Mouse (Mus musculus) erythroblast, adult 5-6 weeks (primary cell): ENCODE measurements around the gene Actn4. TPM values are rescaled to one million over a fixed set of nuclear protein-coding genes. Genes with fewer than 3 reads are reported as not detected.

ENCODE experiments used
- ATAC-seq: replicated peaks from 2 replicates; pipeline ENCODE4 v1.8.0; 2016; ENCODE audit warnings: moderate number of reproducible peaks, mild to moderate bottlenecking, moderate TSS enrichment, inconsistent platforms; ENCODE audit not compliant: poor library complexity, low FRiP score, severe bottlenecking
- total RNA-seq, 2 experiments: library from RNA; stranded (forward) in 1 of 2; stranded (reverse) in 1 of 2; fragments of 150-400 nt in 1 of 2; fragments of 200-764, 138-1000 nt in 1 of 2; gene quantifications; 2 replicates each; pipeline versions ENCODE4 v1.2.3 to v1.2.4; 2015 to 2017; ENCODE audit warnings: low replicate concordance in 2 of 2

Actn4 gene
- 42.0 and 55.3 TPM in 2 replicates for total RNA-seq (2015; ENCODE audit: low replicate concordance)
- 45.1 and 45.4 TPM in 2 replicates for total RNA-seq (2017; ENCODE audit: low replicate concordance)

DNA sequence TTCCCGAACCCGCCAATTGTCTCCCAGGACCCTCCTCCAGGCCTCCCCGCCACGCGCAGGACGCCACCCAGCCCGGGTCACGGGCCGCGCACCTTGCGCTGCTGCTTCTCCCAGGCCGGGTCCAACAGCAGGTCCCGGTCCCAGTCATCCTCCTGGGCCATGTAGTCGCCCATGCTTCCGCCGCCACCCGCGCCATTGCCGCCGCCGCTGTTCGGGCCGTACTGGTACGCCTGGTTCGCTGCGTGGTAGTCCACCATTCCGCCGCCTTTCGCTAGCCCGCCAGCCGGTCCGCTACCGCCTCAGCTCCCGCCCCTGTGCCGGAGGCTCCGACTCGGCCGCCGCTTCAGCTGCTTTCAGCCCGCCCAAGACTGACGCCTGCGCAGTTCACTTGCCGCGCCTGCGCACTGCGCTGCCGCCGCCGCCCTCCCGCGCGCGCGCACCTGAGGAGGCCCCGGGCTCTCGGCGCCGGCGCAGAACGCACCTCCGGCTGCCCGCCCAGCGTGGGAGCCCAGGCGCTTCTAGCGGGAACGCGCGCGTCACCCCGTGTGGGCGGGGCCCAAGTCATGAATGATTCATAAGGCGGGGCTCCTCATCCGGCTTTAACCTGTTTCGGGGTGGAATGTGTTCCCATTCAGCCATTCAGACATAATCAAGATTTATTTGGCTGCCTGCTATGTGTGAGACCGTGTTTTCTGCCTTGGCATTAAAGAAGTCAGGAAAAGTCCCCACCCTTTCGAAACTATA lies at the start of gene Actn4:
Gene Actn4 (minus strand): TSS at position 414 of the 744 bp plus-strand sequence.
- peak; percentile 91 for ATAC-seq

DNA sequence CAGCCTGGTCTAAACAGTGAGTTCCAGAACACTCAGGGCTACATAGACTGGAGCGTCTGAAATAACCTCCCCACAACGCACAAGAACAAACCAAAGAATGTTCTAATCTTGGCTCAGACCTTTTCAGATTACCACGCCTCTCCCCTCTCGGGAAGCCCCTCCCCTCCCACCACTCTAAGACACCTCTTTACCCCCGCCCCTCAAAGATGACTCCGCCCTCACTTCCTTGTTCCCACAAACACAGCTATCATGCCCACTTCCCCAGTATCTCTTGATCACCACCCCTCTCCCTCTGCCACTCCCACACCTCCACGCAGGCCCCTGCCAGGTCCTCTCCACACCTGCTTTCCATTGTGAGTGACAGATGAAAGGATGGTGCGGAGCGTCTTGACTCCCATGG lies 46.6 kb upstream of the Actn4 start:
- ATAC-seq: no peak

DNA sequence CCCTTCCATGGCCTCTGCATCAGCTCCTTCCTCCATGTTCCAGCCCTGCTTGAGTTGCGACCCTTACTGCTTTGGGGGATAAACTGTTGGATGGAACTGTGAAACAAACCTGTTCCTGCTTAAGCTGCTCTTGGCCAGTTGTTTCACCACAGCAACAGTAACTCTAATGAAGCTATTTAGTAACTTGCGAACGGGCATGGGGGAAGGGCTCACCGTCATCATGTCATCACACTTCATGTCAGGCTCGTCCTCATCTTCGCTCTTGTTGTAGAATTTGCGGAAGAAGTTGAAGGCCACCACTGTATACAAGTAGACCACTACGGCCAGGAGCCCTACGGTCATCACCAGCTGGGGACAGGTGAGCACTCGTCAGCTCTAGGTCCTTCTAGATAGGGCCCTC lies 46.0 kb upstream of the Actn4 start:
- no peak for ATAC-seq

DNA sequence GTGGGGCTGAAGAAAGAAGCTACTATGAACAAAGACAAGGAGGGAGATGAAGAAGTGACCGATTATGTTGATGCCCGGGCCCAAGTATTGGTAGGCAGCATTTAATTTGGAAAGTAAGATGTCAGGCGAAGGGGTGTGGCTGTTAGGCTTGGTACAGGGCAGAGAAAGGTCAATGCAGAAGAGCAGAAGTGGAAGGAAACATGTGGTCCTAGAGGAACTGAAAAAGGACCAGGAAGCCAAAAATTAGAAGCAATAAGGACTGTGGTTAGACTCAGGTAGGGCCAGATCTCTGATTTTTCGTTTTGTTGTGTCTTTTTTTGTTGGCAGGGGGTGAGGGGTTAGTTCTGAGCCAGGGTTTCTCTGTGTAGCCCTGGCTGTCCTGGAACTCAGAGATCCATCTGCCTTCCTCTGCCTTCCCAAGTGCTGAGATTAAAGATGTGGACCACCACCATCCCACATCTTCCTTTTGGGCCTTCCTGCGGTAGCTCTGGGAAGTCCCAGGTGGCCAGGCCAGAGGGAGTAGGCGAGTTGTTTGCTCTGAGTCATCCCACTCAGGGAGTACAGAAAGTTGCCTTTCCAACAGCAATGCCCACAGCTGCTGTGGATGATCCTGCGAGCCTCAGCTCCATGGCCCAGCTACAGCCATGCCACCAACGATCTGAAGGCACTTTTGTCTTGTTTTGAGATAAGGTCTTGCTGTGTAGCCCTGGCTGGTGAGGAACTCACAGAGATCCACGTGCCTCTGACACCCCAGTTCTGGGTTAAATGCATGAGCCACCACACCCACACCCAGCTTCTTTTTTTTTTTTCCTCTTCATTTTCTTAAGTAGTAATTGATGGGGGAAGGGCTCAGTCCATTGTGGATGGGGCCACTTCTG lies 45.3 kb upstream of the Actn4 start:
- no peak for ATAC-seq

DNA sequence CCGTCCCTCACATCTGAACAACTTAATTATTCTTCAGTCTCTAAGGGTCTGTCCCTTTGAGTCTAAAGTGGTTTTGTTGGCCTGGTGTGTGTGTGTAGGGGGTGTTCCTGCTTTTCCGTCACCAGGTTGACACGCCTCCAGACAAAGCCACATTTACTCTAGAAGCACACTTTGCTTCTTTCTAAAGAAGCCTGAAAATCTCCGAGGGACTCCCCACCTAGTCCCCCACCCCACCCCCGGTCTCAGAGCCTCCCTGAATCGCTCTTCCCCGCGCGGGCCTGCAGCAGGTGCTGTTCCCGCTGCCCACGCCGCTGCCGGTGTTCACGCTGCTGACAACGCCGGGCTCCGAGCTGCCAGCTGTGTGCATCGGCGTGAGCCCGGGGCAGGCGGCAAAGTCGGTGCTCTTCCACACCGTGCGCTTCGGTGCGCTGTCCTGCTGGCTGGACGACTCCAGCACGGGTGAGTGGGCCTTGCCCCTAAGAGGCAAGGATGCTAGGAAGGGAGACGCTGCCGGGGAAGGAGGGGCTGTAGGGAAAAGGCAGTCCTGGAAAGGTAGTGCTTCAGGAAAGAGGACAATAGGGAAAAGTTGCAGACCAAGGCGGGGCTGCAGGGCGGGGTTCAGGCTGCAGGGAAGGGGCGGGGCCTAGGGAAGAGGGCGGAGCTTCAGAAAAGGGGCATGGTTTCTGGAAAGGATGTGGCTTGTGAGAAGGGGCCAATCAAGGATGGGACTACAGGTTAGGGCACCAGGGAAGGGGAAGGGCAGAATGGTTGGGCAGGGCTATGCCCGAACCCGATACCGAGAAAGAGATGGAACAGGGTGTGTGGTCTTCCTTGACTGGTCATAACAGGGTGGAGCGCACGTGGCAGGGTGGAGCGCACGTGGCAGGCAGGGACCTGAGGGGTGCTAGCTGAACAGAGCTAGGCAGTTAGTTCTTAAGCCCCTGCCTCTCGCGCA lies 38.8 kb upstream of the Actn4 start:
- ATAC-seq: peak; percentile 71

DNA sequence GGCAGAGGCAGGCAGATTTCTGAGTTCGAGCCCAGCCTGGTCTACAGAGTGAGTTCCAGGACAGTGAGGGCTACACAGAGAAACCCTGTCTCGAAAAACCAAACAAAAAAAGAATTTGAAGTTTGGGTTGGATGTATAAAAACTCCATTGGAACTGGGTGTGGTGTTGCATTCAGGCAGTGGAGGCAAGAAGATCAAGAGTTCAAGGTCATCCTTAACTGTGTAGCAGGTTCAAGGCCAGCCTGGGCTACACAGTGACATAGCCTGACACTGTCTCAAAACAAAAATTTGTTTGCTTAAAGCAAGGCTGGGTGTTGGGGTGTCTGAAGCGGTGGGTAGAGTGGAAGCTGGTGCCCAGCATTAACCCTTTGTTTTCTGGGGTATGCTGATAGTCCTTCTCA lies 31.3 kb upstream of the Actn4 start:
- ATAC-seq: no peak

DNA sequence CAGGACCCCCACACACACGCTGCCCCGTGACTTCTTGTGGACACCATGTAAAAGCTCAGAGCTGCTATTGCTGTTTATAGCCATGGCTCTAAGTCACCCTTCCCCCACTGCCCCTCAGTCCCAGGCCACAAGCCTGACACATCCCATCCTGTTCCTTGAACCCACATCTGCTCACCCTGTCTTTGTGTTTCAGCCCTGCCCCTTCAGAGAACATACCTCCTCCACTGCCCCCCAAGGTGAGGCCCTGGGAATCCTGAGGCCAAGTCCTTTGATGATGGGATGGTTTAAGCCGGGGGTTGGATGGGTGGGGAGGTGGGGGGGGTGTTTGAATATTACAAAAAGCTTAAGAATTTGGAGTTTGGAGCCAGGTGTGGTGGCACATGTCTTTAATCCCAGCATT lies 30.9 kb upstream of the Actn4 start:
- ATAC-seq: no peak

DNA sequence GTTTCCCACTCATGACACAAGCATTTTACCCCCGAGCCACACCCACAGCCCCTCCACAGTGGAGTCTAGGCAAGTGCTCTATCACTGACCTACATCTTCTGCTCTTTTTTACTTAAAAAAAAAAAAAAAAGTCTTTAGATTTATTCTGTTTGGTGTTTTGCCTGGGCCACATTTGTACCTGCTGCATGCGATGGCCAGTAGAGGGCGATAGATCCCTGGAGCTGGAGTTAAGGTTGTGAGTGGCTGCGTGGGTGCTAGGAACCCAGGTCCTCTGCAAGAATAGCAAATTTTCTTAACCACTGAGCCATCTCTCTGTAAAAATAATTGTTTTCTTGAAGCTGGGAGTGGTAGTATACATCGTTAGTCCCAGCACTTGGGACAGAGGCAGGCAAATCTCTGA lies 29.5 kb upstream of the Actn4 start:
- 0 out of 2 replicates have a peak, but pooled peaks have one; percentile 48 for ATAC-seq

DNA sequence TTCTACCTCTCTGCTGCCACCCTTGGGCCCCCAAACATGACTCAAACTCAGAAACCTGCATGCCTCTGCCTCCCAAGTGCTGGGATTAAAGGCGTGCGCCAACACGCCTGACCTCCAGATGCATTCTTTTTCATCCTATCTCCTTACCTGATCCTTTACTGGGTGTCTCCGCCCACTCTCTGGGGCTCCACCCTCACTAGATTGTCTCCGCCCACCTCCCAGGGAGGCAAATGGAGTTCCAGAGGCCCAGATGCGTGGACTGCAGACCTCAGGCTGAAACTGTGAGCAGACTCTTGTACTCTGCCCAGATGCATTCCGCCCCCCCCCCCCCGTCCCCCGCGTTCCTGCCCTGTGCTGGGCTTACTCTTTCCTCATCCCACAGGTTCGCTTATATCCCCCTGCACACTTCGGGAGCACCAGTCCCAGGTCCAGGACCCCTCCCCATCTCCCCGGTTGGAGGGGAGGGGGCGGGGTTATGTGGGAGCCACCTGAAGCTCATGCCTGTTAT lies 28.7 kb upstream of the Actn4 start:
- ATAC-seq: no peak

DNA sequence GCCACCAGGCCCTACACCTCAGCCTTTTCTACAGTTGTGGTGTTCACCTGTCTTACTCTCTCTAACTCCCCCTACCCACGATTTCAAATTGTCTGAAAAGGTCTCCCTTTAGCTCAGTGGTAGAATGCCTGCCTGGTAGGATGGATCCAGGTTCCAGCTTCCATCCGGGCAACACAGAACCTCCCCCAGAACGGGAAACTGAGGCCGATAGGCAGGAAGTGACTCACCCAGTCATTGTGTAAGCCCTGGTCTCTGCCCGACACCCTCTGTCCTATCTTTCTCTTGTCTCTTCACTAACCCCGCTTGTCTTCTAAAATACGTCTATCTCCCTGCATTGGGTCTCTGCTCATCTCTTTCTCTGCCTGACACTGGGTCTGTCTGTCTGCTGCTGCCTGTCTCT lies 23.1 kb upstream of the Actn4 start:
- ATAC-seq: no peak

DNA sequence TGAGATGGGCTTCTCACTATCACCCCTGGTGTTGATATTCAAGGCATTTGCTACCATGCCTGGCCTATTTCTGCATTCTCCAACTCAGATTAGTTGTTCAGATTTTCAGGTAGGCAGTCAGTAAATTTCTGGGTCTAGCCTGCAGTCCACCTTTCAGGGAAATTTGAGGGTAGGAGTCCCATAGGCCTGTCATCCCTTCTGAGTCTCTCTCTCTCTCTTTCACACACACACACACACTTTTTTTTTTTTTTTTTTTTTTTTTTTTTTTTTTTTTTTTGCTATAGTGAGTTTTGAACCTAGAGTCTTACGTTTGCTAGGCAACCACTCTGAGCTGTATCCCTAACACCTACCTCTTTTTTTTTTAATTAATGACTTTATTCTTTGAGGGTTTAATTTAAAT lies 22.3 kb upstream of the Actn4 start:
- no peak for ATAC-seq

DNA sequence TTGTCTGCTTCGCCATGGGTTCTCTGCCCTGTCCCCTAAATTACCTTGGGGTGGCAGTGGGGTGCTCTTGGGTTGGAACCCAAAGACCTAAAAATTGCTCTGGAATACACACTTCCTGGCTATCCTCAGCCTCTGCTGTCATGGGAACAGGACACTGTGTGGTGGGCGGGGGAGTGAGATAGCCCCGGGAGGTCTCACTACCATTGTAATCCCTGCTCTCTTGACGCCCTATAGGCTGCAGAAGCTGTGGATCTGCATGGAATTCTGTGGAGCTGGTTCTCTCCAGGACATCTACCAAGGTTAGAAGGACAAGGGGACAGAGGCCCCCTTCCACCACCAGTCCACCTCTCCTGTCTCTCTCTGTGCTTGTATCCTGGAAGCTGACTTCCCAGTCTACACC lies 21.7 kb upstream of the Actn4 start:
- no peak for ATAC-seq

DNA sequence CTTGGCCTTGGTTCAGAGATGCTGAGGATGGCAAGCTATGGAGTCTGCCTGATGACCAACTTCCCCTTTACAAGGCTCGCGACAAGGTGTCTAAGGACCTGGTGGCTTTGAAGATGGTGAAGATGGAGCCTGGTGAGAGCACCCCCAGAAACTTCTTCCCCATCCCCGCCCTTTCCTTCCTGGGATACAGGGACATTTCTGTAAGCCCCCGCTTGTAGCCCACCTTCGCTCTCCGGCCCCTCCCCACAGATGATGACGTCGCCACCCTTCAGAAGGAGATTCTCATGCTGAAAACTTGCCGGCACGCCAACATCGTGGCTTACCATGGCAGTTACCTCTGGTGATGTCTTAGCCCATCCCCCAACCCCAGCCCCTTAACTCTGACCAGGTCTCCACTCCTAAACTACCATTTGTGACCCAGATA lies 21.0 kb upstream of the Actn4 start:
- ATAC-seq: no peak

DNA sequence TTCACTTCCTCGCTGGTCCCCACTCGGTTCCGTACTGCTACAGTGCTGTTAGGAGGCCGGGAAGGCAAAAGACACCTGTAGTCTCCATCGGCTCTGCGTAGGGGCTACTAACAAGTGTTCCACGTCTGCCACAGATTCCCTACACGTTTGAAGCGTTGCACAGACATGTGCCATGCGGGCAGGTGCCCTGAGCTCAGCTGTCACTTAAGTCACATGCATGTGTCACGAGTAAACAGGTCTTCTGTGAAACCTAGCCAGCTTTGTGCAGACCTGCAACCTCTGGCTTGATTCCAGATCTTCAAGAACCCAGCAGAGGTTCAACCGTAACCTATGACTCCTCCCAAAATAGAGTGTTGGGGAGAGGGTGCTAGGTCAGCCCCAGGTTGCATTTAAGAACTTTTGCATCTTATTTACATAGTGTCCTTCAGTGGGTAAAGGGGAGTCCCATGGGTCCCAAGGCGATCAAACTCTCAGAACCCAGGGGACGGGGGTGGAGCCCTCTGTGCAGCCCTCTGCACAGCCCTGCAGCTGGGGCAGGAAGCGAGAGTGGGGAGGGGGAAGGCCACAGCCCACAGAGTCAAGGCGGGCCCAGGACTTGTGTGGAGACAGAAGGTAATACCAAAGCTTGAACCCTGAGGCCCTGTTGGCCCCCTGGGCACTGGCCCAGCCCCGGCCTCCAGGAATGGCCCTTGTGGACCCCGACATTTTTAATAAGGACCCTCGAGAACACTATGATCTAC lies 20.3 kb upstream of the Actn4 start:
- peak; percentile 44 for ATAC-seq

DNA sequence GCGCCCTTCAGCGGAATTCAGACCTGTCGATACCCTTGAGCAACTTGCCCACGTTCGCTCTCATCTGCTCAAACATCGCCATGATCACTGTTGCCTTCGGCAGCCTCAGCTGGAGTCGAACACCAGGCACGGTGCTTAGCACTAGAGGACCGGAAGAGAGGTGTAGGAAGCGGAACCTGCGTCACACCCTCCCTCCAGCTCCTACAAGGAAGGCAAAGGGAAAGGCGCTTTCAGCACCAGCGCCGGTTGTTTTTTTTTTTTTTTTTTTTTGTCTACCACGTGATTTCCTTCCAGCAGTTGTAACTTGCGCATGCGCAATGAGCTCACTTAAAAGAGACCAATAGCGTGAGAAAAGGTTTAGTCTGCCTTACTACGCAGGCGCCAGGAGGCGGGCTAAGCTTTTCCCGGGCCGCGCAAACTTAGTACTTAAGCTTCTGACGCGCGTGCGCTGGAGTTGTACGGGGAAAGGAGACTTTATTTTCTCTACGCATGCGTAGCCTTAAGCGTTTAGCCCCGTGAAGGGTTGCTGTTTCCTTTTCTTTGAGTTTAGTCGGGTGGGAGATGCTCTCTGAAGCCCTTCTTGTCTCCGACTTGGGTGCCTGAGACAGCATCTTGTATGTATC lies 19.6 kb upstream of the Actn4 start, which contains the start of the genes Eif3k and Map4k1:
Gene Eif3k (minus strand): TSS at position 214 of the 623 bp plus-strand sequence.
Gene Map4k1 (plus strand): TSS at position 400 of the 623 bp plus-strand sequence.
- ATAC-seq: peak; percentile 89

DNA sequence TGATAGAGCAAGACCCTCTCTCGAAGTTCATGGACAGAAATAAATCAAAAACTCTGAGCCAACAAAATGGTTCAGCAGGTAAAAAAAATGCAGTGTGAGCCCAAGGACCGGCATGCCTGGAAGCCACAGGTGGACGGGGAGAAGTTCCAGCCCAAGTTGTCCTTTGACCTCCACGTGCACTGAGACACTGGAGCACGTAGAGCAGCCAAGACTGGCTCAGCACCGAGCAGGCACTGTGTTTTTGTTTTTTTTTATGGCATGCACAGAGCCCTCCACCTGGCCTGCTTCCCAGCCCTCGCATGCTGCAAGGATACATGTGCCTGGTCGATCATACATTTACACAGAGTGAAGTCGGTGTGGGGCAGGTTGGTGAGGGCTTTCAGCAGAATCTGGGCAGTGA lies 15.4 kb upstream of the Actn4 start:
- no peak for ATAC-seq

DNA sequence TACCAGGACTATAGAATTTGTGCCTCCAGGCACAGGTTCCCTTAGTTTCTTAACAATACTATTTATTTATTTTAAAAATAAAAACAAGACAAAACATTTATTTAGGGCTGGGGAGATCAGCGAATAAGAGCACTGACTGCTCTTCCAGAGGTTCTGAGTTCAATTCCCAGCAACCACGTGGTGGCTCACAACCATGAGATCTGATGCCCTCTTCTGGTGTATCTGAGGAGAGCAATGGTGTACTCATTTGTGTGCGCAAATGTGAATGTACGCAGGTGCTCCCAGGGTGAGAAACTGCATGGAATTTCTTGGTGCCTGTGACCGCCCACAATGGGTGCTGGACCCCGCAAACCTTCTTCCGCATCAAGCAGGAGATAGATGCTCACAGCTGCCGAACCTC lies 10.9 kb upstream of the Actn4 start:
- no peak for ATAC-seq

DNA sequence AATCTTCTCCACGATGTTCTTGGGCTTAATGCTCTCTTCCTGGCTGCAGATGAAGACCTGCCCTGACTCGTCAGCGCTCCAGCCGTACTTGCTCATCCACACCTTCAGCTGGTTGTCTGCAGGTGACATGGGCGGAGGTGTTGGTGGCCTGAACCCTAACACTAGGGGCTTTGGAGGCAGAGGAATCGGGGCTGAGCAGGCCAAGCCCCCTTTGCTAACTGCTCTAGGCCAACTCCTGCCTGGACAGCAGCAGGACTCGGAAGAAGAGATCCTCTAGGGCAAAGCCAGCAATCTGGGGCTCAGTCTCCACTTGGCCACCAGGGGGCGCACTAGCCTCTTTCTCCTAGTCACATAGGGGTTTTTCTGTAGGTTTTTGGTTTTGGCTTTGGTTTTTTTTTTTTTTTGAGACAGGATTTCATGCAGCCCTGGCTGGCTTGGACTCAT lies 10.4 kb upstream of the Actn4 start:
- peak; percentile 81 for ATAC-seq
